Mouse (Mus musculus): ENCODE data around the gene Bcat1. TPM values are rescaled to one million over a fixed set of nuclear protein-coding genes. Genes with fewer than 3 reads are reported as not detected.
"Not testable (repeated sequence)": the region's sequence is repeated elsewhere in the genome, so short reads cannot be mapped to it uniquely, and the experiment has no call there.

Bcat1 gene
- total RNA-seq, 2 experiments from 2014 or later: 0.69 to 1.5 TPM

- no peak for DNase-seq
- intact Hi-C loops (cut with DNase I): no loop called here
Measured at GRCm38 (mm10) chr6:145094431-145094830, 18.4 kb upstream of the Bcat1 start.

- DNase-seq; intact Hi-C loops (cut with DNase I): not testable (repeated sequence)
Measured at GRCm38 (mm10) chr6:145093038-145093622, 17.1 kb upstream of the Bcat1 start.

- DNase-seq: no peak
- intact Hi-C loops (cut with DNase I): no loop called here
Measured at GRCm38 (mm10) chr6:145091998-145092397, 16.0 kb upstream of the Bcat1 start.

GRCm38 (mm10) chr6:145090928-145091327, 14.9 kb upstream of the Bcat1 start:
- no peak for DNase-seq
- intact Hi-C loops (cut with DNase I): no loop called here

GRCm38 (mm10) chr6:145090201-145090863, 14.3 kb upstream of the Bcat1 start:
- DNase-seq: no peak
- intact Hi-C loops (cut with DNase I): no loop called here

GRCm38 (mm10) chr6:145089373-145089772, 13.4 kb upstream of the Bcat1 start:
- intact Hi-C loops (cut with DNase I): loop anchor here (2.0 to 5.0 kb wide), 2 partner anchors 158 to 253 kb away; no protein-coding TSS in a partner anchor
- DNase-seq: no peak

- DNase-seq: no peak
Measured at GRCm38 (mm10) chr6:145088451-145089113, 12.6 kb upstream of the Bcat1 start.

GRCm38 (mm10) chr6:145084343-145085117, 8.5 kb upstream of the Bcat1 start:
- intact Hi-C loops (cut with DNase I): loop anchor here (5.0 kb wide), 1 partner anchor 163 kb away; no protein-coding TSS in a partner anchor
- no peak for DNase-seq

More at GRCm38 (mm10) chr6:145088451-145089113, 12.6 kb upstream of the Bcat1 start:
- intact Hi-C loops (cut with DNase I): loop anchor here (1.0 to 5.0 kb wide), 3 partner anchors 99 to 254 kb away; no protein-coding TSS in a partner anchor

- intact Hi-C loops (cut with DNase I): no loop called here
- DNase-seq: no peak
Measured at GRCm38 (mm10) chr6:145081721-145082120, 5.7 kb upstream of the Bcat1 start.

GRCm38 (mm10) chr6:145079087-145079759, 3.2 kb upstream of the Bcat1 start:
- intact Hi-C loops (cut with DNase I): no loop called here
- no peak for DNase-seq

- intact Hi-C loops (cut with DNase I): no loop called here
- no peak for DNase-seq
Measured at GRCm38 (mm10) chr6:145076286-145076685, 302 bp upstream of the Bcat1 start.

- intact Hi-C loops (cut with DNase I): no loop called here
- DNase-seq: peak; percentile 5 to 13
Measured at GRCm38 (mm10) chr6:145075088-145075547, 866 bp downstream of the Bcat1 start.

GRCm38 (mm10) chr6:145074461-145074860, 1.5 kb downstream of the Bcat1 start:
- intact Hi-C loops (cut with DNase I): no loop called here
- DNase-seq: no peak

GRCm38 (mm10) chr6:145069921-145070320, 6.1 kb downstream of the Bcat1 start:
- DNase-seq: no peak
- intact Hi-C loops (cut with DNase I): no loop called here

- DNase-seq: no peak
- intact Hi-C loops (cut with DNase I): no loop called here
Measured at GRCm38 (mm10) chr6:145069397-145069796, 6.6 kb downstream of the Bcat1 start.

- intact Hi-C loops (cut with DNase I): no loop called here
- no peak for DNase-seq
Measured at GRCm38 (mm10) chr6:145067679-145068078, 8.3 kb downstream of the Bcat1 start.

GRCm38 (mm10) chr6:145066416-145066815, 9.6 kb downstream of the Bcat1 start:
- DNase-seq: no peak
- intact Hi-C loops (cut with DNase I): no loop called here

GRCm38 (mm10) chr6:145065301-145065845, 10.6 kb downstream of the Bcat1 start:
- intact Hi-C loops (cut with DNase I): no loop called here
- DNase-seq: no peak

- intact Hi-C loops (cut with DNase I): no loop called here
Measured at GRCm38 (mm10) chr6:145064104-145064503, 11.9 kb downstream of the Bcat1 start.

More at GRCm38 (mm10) chr6:145064104-145064503, 11.9 kb downstream of the Bcat1 start:
- no peak for DNase-seq
